Mouse (Mus musculus): Measurements from ENCODE around the gene Ccdc30. TPM values are rescaled to one million over a fixed set of nuclear protein-coding genes. Genes with fewer than 3 reads are reported as not detected.
"Not testable (repeated sequence)": the region's sequence is repeated elsewhere in the genome, so short reads cannot be mapped to it uniquely, and the experiment has no call there.

Ccdc30 gene
- total RNA-seq, 2 experiments from 2014 or later: 16.3 to 16.9 TPM

GRCm38 (mm10) chr4:119320896-119321550 lies 94.3 kb downstream of the Ccdc30 start:
- peak; percentile 7 for DNase-seq (ENCODE audit: low spot score in 2 of 2)
- intact Hi-C loops (cut with DNase I): loop anchor here (1.0 kb wide), 1 partner anchor 27 kb away; the partner anchor contains the start of gene Ybx1

GRCm38 (mm10) chr4:119320131-119320830 lies 95.0 kb downstream of the Ccdc30 start, which contains the start of gene Ppih:
Gene Ppih (minus strand): TSS chr4:119320546.
- intact Hi-C loops (cut with DNase I): loop anchor here (1.0 kb wide), 1 partner anchor 26 kb away; the partner anchor contains the start of gene Ybx1
- DNase-seq (ENCODE audit: low spot score in 2 of 2): peak; percentile 96 to 97

DNA sequence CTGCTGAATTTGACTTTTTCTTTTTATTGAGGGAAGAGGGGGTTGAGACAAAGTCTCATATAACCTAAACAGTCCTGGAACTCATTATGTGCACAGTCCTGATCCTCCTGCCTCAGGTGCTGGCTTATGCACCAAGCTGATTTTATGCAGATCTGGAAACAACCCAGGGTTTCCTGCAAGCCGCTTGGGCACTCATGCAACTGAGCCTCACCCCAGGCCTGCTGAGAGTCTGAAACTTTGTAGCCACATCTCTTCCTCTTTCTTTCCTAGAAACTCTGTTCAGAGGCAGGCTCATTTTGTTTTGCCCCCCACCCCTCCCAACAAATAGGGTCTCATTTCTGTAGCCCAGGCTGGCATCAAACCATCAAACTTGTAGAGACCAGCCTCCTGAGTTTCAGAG lies 101.6 kb downstream of the Ccdc30 start:
- intact Hi-C loops (cut with DNase I): no loop called here

DNA sequence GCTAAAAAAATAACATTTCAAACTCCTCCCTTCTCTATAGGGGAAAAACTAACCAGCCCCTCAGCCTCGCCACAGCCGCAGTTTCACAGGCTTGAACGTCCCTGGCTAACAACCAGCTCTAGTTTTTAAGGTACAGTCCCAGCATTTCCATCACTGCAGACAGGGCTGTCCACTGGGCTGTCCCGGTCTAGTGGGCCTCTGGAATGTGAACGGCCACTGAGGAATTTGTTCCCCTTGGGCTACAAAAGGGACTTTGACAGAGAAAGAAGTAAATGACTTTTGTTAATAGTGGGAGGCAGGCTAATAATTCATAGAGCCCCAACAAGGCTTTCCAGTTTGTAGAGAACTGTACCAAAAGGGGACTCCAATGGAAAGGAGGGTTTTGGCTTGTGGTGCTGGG lies 109.9 kb downstream of the Ccdc30 start:
- DNase-seq (ENCODE audit: low spot score in 2 of 2): no peak
- intact Hi-C loops (cut with DNase I): no loop called here

More for the DNA sequence above, 101.6 kb downstream of the Ccdc30 start:
- no peak for DNase-seq (ENCODE audit: low spot score in 2 of 2)

DNA sequence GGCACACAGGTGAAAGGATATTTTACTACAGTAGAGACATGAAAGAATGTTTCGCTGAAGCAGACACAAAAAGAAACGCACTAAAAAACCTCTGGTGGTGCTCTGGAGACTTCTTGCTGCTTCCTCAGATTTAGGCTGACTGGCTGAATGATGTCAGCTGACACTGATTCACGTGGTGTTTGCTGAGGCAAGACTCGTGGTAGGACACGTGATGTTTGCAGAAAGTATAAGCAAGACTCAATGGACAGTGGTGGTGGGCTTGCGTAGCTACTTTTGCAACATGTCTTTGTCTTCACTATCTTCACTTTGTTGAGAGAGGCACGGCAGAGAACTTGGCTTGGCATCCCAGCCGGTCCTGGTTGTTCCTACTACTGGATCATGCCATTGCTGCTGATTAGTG lies 112.0 kb downstream of the Ccdc30 start:
- intact Hi-C loops (cut with DNase I): no loop called here
- DNase-seq (ENCODE audit: low spot score in 2 of 2): no peak

- intact Hi-C loops (cut with DNase I): no loop called here
- DNase-seq (ENCODE audit: low spot score in 2 of 2): no peak
Measured at GRCm38 (mm10) chr4:119301777-119302176, 113.5 kb downstream of the Ccdc30 start.

GRCm38 (mm10) chr4:119300761-119301160 lies 114.6 kb downstream of the Ccdc30 start:
- intact Hi-C loops (cut with DNase I): no loop called here
- no peak for DNase-seq (ENCODE audit: low spot score in 2 of 2)

DNA sequence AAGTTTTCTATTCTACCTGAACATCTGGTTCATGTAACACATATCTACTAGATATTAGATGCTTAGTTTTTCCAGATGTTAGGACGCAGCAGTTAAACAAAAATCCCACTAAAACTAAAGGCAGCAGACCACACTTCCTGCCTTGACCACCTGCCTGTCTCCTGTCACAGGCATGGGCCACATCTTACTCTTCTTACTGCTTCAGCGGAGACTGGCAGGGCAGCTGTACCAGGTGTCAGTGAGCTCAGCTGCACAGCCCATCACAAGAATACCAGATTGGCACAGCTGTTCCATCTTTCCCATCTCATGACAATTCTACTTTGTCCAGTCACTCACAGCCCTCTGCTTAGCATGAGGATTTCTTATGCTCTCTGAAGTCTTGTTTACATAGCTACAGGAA lies 118.0 kb downstream of the Ccdc30 start:
- DNase-seq (ENCODE audit: low spot score in 2 of 2): no peak
- intact Hi-C loops (cut with DNase I): no loop called here

GRCm38 (mm10) chr4:119295134-119295453 lies 120.2 kb downstream of the Ccdc30 start:
- peak in 1 of 2 experiments; percentile 8 for DNase-seq (ENCODE audit: low spot score in 2 of 2)
- intact Hi-C loops (cut with DNase I): loop anchor here (2.0 kb wide), 1 partner anchor 48 kb away; no protein-coding TSS in a partner anchor

GRCm38 (mm10) chr4:119294415-119295133 lies 120.7 kb downstream of the Ccdc30 start, which contains the start of gene Ybx1:
Gene Ybx1 (minus strand): TSS chr4:119294604.
- intact Hi-C loops (cut with DNase I): loop anchor here (1.0 to 2.0 kb wide), 2 partner anchors 26 to 48 kb away; partner anchors contain the start of gene Ppih
- peak; percentile 100 for DNase-seq (ENCODE audit: low spot score in 2 of 2)

- DNase-seq (ENCODE audit: low spot score in 2 of 2): peak; percentile 16 to 23
Measured at GRCm38 (mm10) chr4:119293574-119294258, 121.6 kb downstream of the Ccdc30 start.

DNA sequence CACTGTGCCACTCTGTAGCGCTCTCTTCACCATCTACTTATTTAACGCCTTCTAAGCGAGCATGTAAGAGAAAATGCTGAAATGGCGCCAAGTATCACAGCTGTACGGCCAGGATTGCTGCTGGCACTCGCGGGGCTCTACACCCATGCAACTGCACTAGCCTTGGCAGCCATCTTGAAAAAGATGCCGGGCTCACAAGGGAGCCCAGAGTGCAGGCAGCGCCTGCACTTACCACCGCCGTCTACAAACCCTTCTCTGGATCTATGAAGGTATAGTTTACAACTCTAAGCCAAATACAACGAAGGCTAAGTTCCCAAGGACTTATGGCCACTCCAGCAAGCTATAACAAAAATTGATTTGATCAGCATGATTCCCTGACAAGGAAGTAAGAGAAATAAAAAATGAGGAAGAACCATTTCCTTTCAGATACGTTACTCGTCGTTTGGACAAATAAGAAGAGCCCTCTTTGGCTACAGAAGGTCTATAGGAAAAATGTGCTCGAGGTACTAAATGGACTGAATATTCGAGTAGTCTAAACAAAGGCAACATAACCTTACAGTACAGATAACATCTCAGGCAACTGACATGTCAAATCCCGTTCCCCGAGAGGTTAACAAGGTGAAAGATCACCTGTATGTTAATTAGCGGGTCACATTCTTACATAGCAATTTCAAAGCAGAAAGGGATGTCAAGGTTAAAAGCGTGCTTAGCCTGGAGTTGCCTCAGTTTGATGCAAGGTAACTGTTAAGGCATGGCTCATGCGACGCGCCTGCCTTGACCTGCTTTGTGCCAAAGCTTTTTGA lies 122.3 kb downstream of the Ccdc30 start:
- peak; percentile 63 to 72 for DNase-seq (ENCODE audit: low spot score in 2 of 2)
- intact Hi-C loops (cut with DNase I): no loop called here

More at GRCm38 (mm10) chr4:119293574-119294258, 121.6 kb downstream of the Ccdc30 start:
- intact Hi-C loops (cut with DNase I): loop anchor here (1.0 to 2.0 kb wide), 2 partner anchors 27 to 47 kb away; partner anchors contain the start of gene Ppih

DNA sequence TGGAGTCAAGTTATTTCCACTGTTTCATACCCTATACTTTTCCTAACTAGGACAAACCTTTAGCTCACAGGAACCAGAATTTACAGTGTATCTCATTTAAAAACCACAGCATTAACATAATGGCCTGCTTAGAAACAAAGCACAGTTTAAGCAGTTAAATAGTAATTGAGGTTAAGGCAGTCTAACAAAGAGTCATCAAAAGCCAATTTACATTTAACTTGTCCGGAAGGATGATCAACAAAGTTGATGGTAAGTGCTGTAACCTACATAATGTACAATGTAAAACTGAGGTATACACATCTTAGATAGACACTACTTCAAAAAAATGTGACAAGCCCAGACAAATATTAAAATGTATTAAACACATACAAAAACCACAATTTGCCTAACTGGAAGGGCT lies 123.4 kb downstream of the Ccdc30 start:
- no peak for DNase-seq (ENCODE audit: low spot score in 2 of 2)
- intact Hi-C loops (cut with DNase I): no loop called here

DNA sequence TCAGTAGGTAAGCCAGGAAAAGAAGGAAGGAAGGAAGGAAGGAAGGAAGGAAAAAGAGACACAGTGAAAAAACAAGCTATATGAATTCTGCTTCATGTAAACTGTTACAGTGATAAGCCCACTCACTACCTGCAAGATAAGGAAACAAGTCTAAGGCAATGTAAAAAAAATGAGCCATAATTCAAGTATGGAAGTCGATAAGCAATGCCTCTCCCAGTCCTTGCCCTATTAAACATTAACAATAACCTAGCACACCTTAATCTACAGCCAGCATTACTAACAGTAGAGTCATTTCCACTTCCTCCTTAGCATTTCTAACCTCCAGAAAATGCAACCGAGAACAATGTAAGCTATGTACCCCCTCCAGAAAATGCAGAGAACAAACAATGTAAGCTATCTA lies 130.0 kb downstream of the Ccdc30 start:
- intact Hi-C loops (cut with DNase I): no loop called here
- no peak for DNase-seq (ENCODE audit: low spot score in 2 of 2)

GRCm38 (mm10) chr4:119284861-119285260 lies 130.5 kb downstream of the Ccdc30 start:
- DNase-seq (ENCODE audit: low spot score in 2 of 2): no peak
- intact Hi-C loops (cut with DNase I): no loop called here

DNA sequence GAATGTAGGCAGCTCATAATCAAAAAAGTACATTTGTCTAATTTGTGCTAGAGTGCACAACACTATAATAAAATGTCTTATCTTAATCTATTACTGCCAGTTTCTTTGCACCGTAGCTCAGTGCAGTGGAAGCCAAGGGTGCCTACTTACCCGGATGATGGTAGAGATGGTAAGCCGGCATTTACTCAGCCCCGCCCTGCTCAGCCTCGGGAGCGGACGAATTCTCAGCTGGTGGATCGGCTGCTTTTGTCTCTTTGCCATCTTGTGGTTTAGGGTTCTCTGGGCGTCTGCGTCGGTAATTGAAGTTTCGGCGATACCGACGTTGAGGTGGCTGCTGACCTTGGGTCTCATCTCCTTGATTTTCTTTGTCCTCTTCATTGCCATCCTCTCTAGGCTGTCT lies 136.5 kb downstream of the Ccdc30 start:
- intact Hi-C loops (cut with DNase I); DNase-seq (ENCODE audit: low spot score in 2 of 2): not testable (repeated sequence)

GRCm38 (mm10) chr4:119275726-119276125 lies 139.6 kb downstream of the Ccdc30 start:
- intact Hi-C loops (cut with DNase I): no loop called here
- DNase-seq (ENCODE audit: low spot score in 2 of 2): no peak

DNA sequence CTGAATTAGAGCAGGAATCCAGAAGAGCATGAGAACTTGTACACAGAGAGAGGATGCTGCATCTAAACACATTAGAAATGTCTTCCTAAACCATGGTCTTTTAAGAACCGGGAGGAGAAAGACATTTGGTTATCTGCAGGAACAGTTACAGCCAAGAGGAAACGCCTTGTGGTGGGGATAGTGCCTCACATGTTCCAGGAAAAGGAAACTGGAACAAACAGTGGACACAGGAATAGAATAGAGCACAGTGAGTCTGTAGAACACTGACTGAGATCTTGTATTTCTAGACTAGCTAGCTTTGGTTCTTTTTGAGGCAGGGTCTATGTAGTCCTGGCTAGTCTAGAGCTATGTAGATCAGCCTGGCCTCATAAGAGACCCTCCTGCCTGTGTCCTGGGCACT lies 140.1 kb downstream of the Ccdc30 start:
- intact Hi-C loops (cut with DNase I): no loop called here
- DNase-seq (ENCODE audit: low spot score in 2 of 2): no peak

DNA sequence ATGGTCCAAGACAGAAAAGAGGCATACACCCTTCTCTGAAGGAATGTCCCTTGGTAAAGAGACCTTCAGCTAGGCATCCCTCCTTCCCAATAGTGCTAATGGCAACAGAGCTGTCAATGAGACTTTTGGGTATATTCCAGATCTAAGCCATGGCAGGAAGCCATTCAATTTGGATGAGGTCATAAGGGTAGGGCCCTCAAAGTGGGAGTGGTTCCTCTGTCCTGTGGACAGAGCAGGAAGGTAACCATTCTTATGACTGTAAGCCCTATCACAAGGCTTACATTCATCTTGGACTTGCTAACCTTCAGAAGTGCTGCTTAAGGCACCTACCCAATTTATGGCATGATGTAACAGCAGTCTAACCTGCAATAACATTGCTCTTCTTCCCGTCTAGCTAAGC lies 140.7 kb downstream of the Ccdc30 start:
- intact Hi-C loops (cut with DNase I): no loop called here
- no peak for DNase-seq (ENCODE audit: low spot score in 2 of 2)
